Mouse (Mus musculus): ENCODE data around the gene Thnsl2.

DNA sequence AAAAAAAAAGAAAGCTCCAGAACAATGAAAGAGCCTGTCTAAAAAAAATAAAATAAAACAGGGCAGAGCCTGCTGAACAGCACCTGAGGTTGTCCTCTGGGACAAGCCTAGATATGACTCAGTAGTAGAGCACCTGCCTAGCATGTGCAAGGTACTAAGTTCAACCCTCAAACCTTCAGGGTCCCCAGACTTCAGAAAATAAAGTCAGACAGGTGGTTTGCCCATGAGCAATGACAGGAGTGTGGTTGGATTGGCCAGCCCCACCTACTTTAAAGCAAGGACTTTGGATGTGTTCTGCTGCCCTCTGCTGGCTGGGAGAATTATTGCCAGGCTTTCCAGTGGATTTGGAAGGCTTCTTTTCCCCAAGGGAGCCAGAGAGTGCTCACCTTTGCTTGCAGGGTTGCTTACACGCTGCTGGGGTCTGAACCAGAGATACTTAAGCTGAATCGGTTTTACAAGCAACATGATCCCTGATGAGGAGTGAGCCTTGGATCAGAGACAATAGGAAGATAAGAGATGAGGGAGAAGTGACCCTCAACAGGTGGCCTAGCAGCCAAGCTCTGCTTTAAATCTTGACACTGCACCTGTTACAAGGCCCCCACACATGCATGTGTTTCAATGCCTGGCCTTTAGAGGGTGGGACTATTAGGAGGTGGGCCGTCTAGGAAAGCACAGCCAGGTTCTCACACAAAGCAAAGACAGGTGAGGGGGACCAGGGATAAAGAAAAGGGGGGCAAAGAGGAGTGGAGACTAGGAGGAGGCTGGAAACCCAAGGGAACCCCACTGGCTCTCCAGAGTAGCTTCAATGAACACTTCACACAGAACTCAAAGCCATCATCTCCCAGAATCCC, 19.0 kb downstream of the Thnsl2 start:
- no peak for TF ChIP-seq POLR2A (IDR thresholded peaks at IDR 0.05; ENCODE audit: low read depth, low read length)
- peak; percentile 51; the same call in 1 of the 2 replicates for TF ChIP-seq CTCF (IDR thresholded peaks at IDR 0.05; ENCODE audit: extremely low read depth, insufficient read depth, insufficient read length, insufficient replicate concordance)
